In genomic region chr7:64192261-64192943, GRCm38 (mm10) we compare ENCODE assay signal across 9 mouse cellular contexts. TPM values are rescaled to one million over a fixed set of nuclear protein-coding genes. Genes with fewer than 3 reads are reported as not detected.
DNase-seq lines count a peak whose midpoint lies in the region; ATAC-seq and TF ChIP-seq lines count a peak whose summit lies in the region.
"Had no signal": no experiment of that assay in that cellular context is flagged by ENCODE, and none has a peak within 500 bp of the region (broad histone marks: within the 10 kb centered on the region; RNA-seq: fewer than 3 reads in every experiment).

No protein-coding gene starts in this region.

- ATAC-seq in cerebellum, adult (ENCODE audit: insufficient number of reproducible peaks, low FRiP score, low TSS enrichment) = no peak
- peak; percentile 78 for ATAC-seq in megakaryocyte progenitor cell, adult 5-6 weeks (replicated peaks; ENCODE audit: poor library complexity)
- ATAC-seq in erythroblast, adult 5-6 weeks (replicated peaks; ENCODE audit: low FRiP score, poor library complexity, severe bottlenecking) = no peak

- no peak overlapping the region for H3K27ac ChIP-seq in kidney, adult 2 months (ENCODE audit: insufficient read depth, low read depth, low read length)

- H3K36me3 ChIP-seq in kidney, adult 2 months (ENCODE audit: control insufficient read depth, insufficient read depth, low read length) = no peaks in the 10 kb centered on the region
- H3K36me3 ChIP-seq: G1E had no signal

- peak; percentile 9; the same call in 1 of the 2 replicates for TF ChIP-seq CTCF in kidney, adult 2 months (conservative IDR thresholded peaks at IDR 0.05; ENCODE audit: insufficient read depth, insufficient read length, low read depth, low read length)

- whole genome bisulfite sequencing in kidney, adult 2 months = 43% methylated on average over 14 of the region's 14 CpGs

- intact Hi-C loops in gastrocnemius, postnatal 36 days (cut with DNase I) = no loop called here

- no peaks in the 10 kb centered on the region for H3K4me1 ChIP-seq in kidney, adult 2 months (ENCODE audit: control insufficient read depth, insufficient read depth, low read length)

- no peaks in the 10 kb centered on the region for H3K27me3 ChIP-seq in kidney, adult 2 months (replicated peaks; ENCODE audit: control insufficient read depth, insufficient read depth, low read length)

- DNase-seq in cerebellum, postnatal 36 days = peak; percentile 4 to 5
- peak; percentile 53 for DNase-seq in testis, postnatal 10 days (ENCODE audit: low spot score)
- no peak for DNase-seq in testis, postnatal 14 days (ENCODE audit: low spot score)
- DNase-seq in gastrocnemius, postnatal 36 days = peak; percentile 56 to 58
- peak; percentile 57 for DNase-seq in kidney, adult 2 months

- no peak overlapping the region for H3K4me3 ChIP-seq in kidney, adult 2 months (ENCODE audit: insufficient read depth, low read depth, low read length)

- TF ChIP-seq POLR2A in kidney, adult 2 months (IDR thresholded peaks at IDR 0.05; ENCODE audit: low read depth, low read length) = no peak

RNA-seq across cellular contexts. Expression of gene Trpm1, which starts 38.8 kb away (rescaled TPM):
- total RNA-seq in gastrocnemius, postnatal 36 days (2021) = under 1 TPM; 0.47 to 0.56 TPM
- polyA plus RNA-seq in kidney, adult 2 months (2012; rRNA removed) = 0.31 and 0.60 TPM in 2 replicates
- not detected in 2 replicates for total RNA-seq in megakaryocyte progenitor cell, adult 5-6 weeks (2015)
- total RNA-seq in megakaryocyte progenitor cell, adult 5-6 weeks (2017) = not detected in 2 replicates
- not detected in 2 replicates for total RNA-seq in erythroblast, adult 5-6 weeks (2015; ENCODE audit: low replicate concordance)
- not detected in 2 replicates for total RNA-seq in erythroblast, adult 5-6 weeks (2017; ENCODE audit: low replicate concordance)
- polyA plus RNA-seq: G1E had no signal
